Mouse (Mus musculus) C2C12 (cell line): ENCODE data around the gene Hebp1. TPM values are rescaled to one million over a fixed set of nuclear protein-coding genes. Genes with fewer than 3 reads are reported as not detected.

Experiments used
- H3K27me3 ChIP-seq: one replicate; pipeline ENCODE4 v1.6.1; 2011; ENCODE audit not compliant: control insufficient read depth, insufficient read depth, insufficient read length
- H3K36me3 ChIP-seq: one replicate; pipeline ENCODE4 v1.6.1; 2011; ENCODE audit not compliant: control insufficient read depth, insufficient read depth
- H3K4me3 ChIP-seq: one replicate; pipeline ENCODE4 v1.5.1; 2011; ENCODE audit warnings: mild to moderate bottlenecking, control low read depth; ENCODE audit not compliant: poor library complexity, insufficient read depth, severe bottlenecking
- H3K79me2 ChIP-seq: one replicate; pipeline ENCODE4 v1.6.1; 2011; ENCODE audit not compliant: control insufficient read depth, insufficient read depth
- H3K79me3 ChIP-seq: one replicate; pipeline ENCODE4 v1.6.1; 2011; ENCODE audit warnings: low read depth, control low read depth
- H3ac ChIP-seq: one replicate; pipeline ENCODE3; 2011; ENCODE audit warnings: low read depth; ENCODE audit not compliant: control insufficient read depth, insufficient read length
- CEBPB ChIP-seq: IDR thresholded peaks from one replicate; pipeline ENCODE4 v1.6.1; 2011; ENCODE audit warnings: low read depth, mild to moderate bottlenecking, control low read depth, moderate library complexity
- CTCF ChIP-seq: IDR thresholded peaks from one replicate; pipeline ENCODE4 v1.5.1; 2011; ENCODE audit not compliant: control insufficient read depth, insufficient read depth, insufficient read length
- FOSL1 ChIP-seq: IDR thresholded peaks from one replicate; pipeline ENCODE4 v1.8.0; 2011; ENCODE audit warnings: mild to moderate bottlenecking, low read length; ENCODE audit not compliant: poor library complexity, insufficient read depth, severe bottlenecking
- MAX ChIP-seq: IDR thresholded peaks from one replicate; pipeline ENCODE4 v1.6.1; 2011; ENCODE audit warnings: mild to moderate bottlenecking, control low read depth
- MYOD1 ChIP-seq: IDR thresholded peaks from one replicate; pipeline ENCODE4 v1.6.1; 2011; ENCODE audit warnings: low read depth; ENCODE audit not compliant: control insufficient read depth, insufficient read length
- MYOG ChIP-seq: IDR thresholded peaks from one replicate; pipeline ENCODE4 v1.6.1; 2011; ENCODE audit not compliant: control insufficient read depth, insufficient read length; ENCODE audit errors: extremely low read depth
- USF1 ChIP-seq: IDR thresholded peaks from one replicate; pipeline ENCODE4 v1.6.1; 2011; ENCODE audit warnings: low read depth, mild to moderate bottlenecking, control low read depth, moderate library complexity
- polyA plus RNA-seq: library from polyadenylated mRNA; unstranded; fragments of >200 nt; fragmentation: generic; extraction: Trizol; gene quantifications from one replicate; pipeline ENCODE4 v1.2.1, GENCODE M21; 2012; ENCODE audit warnings: missing spikeins

Hebp1 gene
- polyA plus RNA-seq, 1 experiment: 18.4 TPM

DNA sequence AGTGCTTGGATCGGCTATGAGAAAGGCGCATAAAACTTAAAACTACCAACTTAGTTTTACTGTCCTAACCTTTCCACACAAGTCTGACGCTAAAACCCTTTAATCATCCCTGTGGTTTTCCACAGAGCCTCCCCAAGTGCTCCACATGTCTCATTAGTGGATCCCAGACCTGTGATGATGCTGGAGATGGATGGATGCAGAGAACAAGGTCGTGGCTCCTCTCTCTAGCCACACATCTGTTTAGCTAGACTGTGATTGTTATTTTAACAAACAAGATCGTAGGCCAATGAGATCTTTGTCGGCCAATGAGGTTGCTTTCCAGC, 84.7 kb downstream of the Hebp1 start:
- no peak for TF ChIP-seq MAX
- no peak for TF ChIP-seq FOSL1
- TF ChIP-seq USF1: no peak
- no peak for TF ChIP-seq MYOD1
- TF ChIP-seq CEBPB: no peak
- TF ChIP-seq CTCF: no peak
- TF ChIP-seq MYOG: no peak
- Histone ChIP-seq H3K4me3 (no peak overlapping the region), H3K79me2 (no peaks in the 10 kb centered on the region), H3K27me3 (no peaks in the 10 kb centered on the region), H3ac (no peak overlapping the region), H3K36me3 (no peaks in the 10 kb centered on the region), H3K79me3 (no peaks in the 10 kb centered on the region)

DNA sequence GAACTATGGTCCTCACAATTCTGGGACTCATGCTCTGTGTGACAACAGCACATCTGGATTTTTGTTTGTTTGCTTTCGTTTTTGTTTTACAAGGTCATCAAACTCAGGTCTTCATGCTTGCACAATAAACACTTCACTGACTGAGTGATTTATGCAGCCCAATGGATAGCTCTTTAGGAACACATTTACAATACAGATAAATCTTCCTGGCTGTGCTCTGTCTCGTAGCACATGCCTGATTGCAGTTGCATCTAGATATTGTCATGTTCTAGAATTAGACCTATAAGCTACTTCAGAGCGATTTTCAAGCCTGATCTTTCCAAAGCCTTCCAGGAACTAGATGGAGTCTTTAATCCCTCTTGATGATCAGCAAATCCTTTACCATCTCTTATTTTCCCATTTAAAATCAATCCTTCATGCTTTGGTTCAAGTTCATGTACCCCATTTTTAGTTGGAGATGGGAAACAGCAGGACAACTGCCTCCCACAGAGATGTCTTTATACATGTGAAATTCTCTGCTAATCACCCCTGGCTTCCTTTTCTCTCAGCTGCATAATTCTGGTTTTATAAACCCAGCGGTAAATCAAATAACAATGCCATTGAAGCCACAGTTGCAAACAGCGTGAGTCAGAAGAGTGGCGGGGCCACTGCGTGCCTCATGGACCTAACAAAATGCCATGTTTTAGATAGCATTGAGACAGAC, 85.3 kb downstream of the Hebp1 start:
- TF ChIP-seq CEBPB: no peak
- no peak for TF ChIP-seq MYOD1
- TF ChIP-seq FOSL1: no peak
- TF ChIP-seq CTCF: no peak
- no peak for TF ChIP-seq MYOG
- no peak for TF ChIP-seq MAX
- TF ChIP-seq USF1: no peak
- Histone ChIP-seq H3K36me3 (no peaks in the 10 kb centered on the region), H3ac (no peak overlapping the region), H3K27me3 (no peaks in the 10 kb centered on the region), H3K4me3 (no peak overlapping the region), H3K79me2 (no peaks in the 10 kb centered on the region), H3K79me3 (no peaks in the 10 kb centered on the region)

DNA sequence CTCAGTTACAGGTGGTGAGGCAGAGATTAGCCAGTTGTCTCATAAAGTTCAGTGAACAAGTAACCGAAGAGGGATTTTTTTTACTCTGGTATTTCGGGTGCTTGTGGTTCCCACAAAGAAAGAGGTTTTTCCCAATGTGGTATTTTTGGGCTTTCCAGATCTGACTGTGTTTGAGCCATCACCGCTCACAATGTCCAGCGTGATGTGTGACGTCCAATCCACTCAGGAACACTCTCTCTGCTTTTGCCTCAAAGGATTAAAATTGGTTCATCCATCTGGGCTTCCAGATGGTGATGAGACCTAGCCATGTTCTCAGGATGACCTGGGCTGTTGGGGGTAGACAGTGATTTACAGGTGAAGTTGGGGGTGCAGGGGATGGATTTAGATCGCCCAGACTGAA, 90.8 kb downstream of the Hebp1 start:
- Histone ChIP-seq H3ac (no peak overlapping the region), H3K4me3 (no peak overlapping the region), H3K27me3 (no peaks in the 10 kb centered on the region), H3K79me3 (no peaks in the 10 kb centered on the region), H3K36me3 (no peaks in the 10 kb centered on the region), H3K79me2 (no peaks in the 10 kb centered on the region)
- TF ChIP-seq FOSL1: no peak
- no peak for TF ChIP-seq CEBPB
- TF ChIP-seq CTCF: no peak
- TF ChIP-seq MYOD1: no peak
- no peak for TF ChIP-seq MYOG
- no peak for TF ChIP-seq USF1
- no peak for TF ChIP-seq MAX

DNA sequence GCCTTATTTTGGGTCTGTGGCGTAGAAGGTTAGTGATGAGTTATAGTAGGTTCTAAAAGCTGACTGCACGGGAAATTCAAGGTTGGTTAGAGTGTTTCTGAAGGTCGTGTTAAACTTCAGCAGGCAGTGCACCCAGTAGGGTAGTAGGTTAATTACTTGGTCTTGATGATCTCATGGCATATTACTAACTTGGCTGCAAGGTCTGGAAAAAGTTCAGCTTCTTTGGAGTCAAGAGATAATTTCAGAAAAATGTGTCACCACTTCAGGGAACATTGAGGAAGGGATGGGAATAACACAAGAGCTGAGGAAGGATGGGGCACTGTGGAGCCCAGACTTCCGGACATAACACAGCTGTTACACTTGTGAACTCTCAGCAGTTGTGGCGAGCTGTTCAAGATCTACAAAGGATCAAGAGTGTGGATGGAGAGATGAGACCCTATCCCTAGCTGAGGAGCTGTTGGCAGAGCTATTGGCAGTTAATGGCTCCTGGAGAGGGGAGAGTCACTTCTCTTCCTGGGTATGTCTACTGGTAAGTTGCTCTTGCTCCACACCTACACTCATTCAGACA, 95.0 kb downstream of the Hebp1 start:
- Histone ChIP-seq H3K36me3 (no peaks in the 10 kb centered on the region), H3K27me3 (no peaks in the 10 kb centered on the region), H3ac (no peak overlapping the region), H3K79me3 (no peaks in the 10 kb centered on the region), H3K4me3 (no peak overlapping the region), H3K79me2 (no peaks in the 10 kb centered on the region)
- TF ChIP-seq CTCF (no peak), USF1 (no peak), FOSL1 (no peak), MYOG (no peak), MAX (no peak), MYOD1 (no peak), CEBPB (no peak)

DNA sequence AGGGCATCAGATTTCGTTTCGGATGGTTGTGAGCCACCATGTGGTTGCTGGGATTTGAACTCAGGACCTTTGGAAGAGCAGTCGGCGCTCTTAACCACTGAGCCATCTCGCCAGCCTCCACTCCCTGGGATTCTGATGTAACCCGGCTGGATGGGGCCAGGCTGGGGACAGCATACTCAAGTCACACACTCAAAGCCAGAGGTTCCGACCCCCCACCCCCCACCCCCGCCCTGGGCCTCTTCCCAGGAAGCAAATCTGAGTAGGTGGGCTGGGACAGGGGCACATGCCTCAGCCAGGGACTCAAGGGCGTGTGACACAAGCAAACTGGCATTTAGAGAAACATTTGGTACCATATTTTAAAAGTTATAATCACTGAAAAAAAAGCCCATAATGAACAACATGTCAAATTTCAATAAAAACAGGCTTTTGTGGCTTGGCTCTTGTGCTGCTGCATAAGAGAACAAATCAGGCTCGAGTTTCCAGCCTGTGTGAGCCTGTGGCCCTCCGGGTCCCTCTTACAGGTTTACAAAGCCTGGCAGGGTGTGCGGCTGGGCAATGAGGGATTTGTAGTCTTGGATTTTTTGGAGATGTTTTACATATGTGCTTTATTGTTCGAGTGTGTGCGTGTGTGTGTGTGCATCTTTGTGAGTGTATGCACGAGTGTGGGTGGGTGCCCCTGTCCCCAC, 96.9 kb downstream of the Hebp1 start:
- TF ChIP-seq CTCF: no peak
- no peak for TF ChIP-seq MYOD1
- TF ChIP-seq MAX: no peak
- no peak for TF ChIP-seq CEBPB
- no peak for TF ChIP-seq FOSL1
- no peak for TF ChIP-seq USF1
- TF ChIP-seq MYOG: no peak
- Histone ChIP-seq H3K36me3 (no peaks in the 10 kb centered on the region), H3K27me3 (no peaks in the 10 kb centered on the region), H3K79me2 (no peaks in the 10 kb centered on the region), H3K79me3 (no peaks in the 10 kb centered on the region), H3ac (no peak overlapping the region), H3K4me3 (no peak overlapping the region)
